Mouse (Mus musculus) cerebellum, adult 8-10 months (tissue): ENCODE measurements around the gene Nup50.
"Not testable (repeated sequence)": the region's sequence is repeated elsewhere in the genome, so short reads cannot be mapped to it uniquely, and the experiment has no call there.

Experiments used
- DNase-seq: peaks from one replicate; pipeline ENCODE4 v3.0.0; 2022

Gene Nup50

DNA sequence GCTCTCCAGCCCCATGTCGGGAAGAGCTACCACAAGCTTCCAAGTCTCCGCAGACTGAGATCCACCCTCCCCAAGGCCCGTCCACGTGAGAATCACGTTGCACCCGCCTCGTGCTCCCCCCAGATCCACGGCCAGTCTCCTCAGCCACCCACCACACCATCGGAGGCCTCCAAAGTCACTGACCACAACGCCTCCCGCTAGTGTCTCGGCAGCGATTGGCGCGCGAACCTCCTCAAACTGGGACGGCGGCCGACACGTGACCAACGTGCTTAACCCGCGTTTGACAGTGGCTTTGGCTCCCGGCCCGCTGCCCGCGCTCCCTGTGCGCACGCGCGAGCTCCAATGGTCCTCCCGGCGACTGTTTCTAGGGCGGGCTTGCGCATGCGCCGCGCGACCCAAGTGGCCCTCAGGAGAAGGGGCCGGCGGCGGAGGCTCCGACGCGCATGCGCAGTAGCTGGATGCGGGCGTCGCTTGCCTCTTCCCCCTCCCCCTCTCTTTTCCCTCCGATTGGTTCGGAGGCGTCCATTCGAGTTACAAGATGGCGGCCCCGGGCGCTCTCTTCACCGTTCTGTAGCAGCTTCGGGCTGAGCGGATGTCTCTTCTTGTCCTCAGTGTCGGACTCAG is at the start of gene Nup50:
TSS of gene Nup50 (plus strand) at position 528 of the 624 bp plus-strand sequence.
- peak; percentile 100 for DNase-seq

DNA sequence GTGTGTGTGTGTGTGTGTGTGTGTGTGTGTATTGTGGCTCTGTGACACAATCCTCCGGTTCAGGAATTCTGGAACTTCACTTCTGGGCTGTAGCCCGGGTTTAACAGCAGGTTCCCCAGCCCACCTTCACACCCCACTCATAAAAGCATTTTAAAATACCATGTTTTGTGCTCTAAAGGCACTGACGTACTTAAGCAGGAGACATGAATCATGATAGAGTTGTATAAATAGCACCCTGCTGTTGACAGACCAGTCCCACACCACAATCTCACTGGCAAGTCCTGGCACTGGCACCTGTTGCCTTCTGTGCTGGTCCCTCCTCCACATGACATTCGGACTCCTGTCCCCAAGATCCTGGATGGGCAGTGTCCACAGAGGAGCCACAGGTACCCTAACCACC is 49.3 kb upstream of the Nup50 start:
- DNase-seq, result no peak

DNA sequence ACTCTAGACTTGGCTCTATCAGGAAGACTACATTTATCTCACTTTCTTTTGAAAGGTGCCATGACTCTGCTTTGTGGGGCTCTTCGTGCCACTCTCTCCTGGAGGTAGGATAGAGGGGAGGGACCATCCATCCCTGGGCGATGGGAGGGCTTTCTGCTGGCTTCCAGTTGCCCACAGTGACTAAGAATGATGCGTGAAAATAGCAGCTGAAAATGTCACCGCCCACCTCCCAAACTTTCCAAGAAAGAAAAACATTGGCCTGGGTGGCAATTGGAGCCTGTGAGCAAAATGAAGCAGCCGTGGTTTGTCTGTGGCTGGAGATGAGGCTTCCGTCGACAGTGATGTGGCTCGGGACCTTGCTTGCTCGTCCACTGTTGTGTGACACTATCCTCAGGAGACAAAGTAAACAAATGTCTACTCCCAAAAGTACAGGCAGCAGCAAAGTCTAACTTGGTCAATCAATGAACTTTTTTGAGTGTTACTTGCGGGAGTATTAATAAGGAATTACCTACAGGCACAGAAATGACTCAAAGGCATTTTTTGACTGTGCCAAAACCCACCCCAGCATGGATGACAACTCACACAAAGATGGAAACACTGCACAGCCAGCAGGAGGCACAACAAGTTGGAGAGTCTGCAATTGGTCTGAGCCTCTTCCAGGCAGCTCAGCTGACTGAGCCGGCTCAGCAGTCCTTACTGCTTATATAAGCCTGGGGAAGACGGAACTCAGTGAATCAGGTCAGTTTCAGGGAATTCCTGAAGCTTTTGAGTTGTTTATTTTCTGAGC is 46.0 kb upstream of the Nup50 start:
- DNase-seq, result no peak

DNA sequence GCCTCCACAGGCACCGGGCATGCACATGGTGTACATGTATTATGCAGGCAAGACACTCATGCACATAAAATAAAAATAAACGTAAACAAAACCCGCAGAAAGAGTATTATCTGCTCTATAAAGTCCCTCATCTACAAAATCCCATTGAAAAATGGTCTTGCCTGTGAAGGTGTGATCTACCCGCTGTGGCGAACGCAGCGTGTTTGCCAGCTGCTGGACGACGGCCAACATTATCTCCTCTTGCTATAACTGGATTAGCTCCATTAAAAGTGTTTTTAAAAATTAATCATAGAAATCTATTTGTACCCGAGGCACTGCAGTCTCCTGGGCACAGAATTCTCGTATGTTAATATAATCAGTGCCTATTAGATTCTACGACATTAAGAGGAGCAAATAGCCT is 35.1 kb upstream of the Nup50 start:
- DNase-seq, result peak; percentile 9

DNA sequence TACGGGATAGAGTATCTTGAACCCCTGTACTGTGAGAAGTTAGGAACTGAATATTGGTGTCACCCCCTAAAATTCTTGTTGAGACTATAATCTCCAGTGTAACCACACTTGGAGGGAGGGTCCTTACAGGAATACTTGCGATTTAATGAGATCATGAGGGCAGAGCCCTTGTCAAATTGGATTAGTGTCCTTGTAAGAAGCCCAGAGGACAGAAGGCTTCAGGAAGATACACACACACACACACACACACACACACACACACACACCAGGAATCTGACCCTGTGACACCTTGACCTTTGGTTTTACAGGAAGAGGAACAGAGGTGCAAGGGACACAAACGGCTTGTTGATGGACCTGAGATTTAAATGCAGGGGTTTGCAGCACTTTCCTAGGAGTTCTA is 32.0 kb upstream of the Nup50 start:
- no peak for DNase-seq

DNA sequence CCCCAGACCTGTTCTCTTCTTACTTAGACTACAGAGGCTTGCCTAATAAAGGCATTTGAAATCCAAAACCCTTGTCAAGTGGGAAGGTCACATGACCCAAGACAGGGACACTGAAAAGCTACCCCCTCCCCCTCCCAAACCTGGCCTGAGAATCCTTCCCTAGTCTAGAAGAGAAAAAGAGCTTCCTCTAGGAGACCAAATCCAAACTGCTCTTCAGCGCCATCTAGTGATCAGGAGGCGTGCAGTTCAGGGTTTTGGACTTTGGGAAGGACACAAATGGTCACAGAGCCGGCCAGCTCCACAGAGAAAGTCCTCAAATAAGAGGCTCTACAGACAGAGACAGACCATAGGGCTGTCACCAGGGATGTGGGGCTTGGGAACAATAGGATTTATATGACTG is 31.6 kb upstream of the Nup50 start:
- DNase-seq, result peak; percentile 79

DNA sequence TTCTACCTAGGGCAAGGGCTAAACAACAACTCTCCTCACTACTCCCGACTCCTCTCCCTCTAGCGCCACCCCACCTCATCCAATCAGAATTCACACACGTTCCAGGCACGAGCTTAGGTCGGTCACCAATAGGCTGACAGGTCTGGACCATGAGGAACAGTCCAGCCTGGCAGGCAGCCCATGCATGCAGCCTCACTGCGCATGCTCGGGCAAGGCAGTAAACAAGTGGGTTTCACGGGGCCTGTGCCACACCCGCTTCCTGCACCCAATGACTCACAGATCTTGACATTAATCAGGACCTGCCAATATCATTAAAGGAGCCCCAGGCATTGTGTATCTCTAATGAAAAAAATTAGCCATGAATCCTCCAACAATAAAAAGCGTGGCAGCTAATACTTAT is 27.0 kb upstream of the Nup50 start:
- DNase-seq, result not testable (repeated sequence)

DNA sequence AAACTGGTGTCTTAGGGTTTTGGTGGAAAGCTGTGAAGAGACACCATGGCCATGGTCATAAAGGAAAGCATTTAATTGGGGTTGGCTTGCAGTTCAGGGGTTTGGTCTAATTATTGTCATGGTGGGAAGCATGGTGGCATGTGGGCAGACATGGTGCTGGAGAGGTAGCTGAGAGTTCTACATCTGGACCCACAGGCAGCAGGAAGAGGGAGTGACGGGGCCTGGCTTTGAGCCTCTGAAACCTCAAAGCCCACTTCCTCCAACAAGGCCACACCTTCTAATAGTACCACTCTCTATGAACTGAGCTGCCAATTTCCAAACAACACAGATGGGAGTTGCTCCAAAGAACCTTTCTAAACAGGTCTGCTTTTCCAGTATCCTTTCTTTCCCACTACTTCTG is 26.5 kb upstream of the Nup50 start:
- DNase-seq, result no peak

DNA sequence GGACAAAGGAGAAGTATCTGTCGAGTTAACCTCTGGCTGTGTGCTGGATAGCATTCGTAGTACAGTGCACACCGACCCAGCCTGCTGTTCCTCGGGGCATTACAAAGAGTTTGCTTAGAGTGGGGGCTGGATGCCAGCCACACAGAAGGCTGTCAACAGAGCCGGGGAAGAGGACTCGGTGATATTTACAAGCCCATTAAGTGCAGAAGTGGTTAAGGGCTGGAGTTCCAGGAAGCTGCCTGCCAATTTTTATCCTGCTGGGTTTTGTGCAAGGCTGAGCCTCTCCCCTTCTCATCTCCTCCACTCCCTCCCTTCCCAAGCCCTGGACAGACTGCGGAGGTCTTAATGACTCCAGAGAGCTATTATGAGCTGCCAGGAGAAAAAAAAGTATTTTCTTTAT is 25.1 kb upstream of the Nup50 start:
- no peak for DNase-seq

DNA sequence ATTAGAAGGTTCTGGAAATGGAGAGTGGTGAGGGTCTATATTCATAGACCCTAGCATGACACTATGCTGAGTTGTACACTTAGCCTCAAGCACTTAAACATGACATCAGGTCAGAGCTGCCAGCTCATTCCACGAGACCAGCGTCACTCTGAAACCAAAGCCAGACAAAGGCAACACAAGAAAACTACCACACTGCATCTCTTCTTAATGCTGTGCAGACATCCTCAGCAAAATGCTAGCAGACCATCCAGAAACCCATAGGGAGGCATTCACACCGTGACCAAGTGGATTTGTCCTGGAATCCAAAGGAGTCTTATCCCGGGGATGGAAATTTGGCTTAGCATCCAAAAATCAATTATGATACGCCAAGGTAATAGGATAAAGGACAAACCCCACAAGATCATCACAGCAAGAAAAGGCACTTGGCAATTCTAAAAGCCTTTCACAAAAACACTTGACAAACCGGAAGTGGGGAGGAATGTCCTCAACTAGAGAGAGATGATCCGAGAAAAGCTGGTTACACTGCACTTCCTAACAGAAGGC is 19.3 kb upstream of the Nup50 start:
- DNase-seq, result no peak

DNA sequence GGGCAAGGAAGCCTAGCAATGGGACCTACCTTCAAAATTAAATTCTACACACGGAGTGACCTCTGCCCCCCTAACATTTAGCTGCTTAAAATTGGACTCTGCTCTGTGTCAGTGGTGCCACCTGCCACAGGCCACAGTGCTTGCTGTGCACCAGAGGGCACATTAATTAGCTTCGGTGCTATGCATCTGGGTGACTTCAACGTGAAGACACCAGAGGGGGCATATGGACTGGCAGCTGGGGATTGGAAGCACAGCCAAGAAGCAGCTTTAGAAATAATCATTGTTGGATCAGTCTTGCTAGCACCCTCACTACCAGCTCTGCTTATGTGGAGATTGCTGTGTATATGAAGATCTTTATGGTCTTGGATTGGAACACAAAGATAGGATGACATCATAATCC is 10.0 kb upstream of the Nup50 start:
- no peak for DNase-seq

DNA sequence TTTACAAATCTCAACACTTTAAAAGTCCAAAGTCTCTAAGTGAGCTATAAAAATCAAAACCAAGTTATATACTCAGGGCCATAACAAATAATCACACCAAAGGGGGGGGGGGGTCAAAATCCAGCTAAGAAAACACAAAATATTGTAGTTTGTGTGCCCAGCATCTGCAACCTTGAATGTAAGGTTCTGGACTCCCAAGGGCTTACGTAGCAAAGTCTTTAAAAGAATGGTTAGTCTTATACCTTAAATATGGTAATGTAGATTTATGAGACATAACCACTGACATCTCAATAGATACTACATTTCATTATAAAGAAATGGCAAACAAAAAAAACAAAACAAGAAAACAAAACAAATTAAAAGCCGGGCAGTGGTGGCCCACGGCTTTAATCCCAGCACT is 3.3 kb upstream of the Nup50 start, which contains the start of gene Gm29666:
TSS of gene Gm29666 (minus strand) at position 101 of the 400 bp plus-strand sequence.
- no peak for DNase-seq

DNA sequence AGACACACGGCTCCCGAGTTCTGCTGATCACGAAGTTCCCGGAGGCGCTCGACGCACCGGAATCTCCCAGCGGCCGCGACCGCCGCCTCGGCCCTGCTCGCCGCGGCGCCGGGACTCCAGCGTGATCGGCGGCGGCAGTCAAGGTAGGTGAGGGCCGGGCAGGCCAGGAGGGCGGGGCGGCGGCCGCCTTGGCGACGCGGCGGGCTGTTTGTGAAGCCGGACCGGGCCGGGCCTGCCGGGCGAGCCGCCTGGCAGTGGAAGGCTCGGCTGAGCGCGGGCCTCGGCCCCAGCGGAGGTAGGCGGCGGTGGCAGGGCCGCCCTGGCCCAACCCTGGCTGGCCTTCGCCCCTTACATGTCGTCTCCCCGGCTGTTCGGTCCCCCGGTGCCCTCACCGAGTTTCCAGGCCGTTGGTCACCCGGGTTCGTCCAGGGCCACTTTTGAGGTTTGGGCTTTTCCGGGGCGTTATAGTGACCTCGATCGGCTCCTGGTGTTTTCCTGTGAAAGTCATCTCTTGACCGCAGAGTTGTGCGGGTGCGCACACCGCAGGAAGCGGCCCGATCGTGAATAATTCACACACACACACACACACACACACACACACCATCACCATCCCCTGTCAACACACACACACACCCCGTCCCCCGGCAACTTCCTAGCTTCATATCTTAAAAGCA is 434 bp downstream of the Nup50 start:
- no peak for DNase-seq

DNA sequence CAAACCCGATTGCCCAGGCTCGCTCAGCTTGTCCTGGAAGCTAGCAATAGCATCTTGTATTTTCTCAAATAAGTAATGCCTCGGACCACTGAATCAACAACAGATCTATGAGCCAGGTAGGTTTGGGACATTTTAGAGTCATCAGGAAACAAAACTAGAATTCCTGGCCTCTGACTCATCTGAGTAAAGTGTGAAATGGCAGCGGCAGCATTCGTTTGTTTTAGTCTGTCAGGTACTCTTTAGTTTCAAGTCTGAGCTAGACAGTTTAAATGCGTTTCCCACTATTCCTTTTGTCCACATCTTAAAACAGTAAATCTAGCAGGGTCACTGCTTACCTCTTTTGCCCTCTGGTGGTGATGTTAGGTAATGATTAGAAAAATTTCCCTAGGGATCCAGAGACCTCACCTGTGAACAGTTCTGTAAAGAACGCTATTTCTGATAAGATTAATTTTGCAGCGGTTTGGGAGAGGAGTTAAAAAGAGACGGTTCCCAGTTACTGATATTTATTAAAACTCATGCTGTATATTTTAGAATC is 1.6 kb downstream of the Nup50 start:
- peak; percentile 39 for DNase-seq

DNA sequence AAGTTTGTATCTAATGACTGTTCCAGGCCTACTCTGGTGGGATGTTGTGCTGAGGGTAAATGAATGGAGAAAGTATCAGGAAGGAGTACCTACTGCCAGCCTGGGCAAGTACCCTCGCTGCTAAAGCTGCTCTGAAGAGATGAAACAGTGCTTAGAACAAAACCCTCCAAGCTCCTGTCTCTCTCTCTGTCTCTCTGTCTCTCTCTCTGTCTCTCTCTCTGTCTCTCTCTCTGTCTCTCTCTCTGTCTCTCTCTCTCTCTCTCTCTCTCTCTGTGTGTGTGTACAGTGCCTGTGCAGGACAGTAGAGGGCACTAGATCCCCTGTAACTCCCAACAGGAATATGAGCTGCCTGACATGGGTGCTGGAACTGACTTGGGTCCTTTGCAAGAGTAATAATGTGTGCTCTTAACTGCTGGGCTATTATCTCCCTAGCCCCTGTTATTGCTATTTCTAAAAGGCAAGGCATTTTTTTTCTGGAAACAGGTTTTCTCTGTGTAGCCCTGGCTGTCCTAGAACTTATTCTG is 2.3 kb downstream of the Nup50 start:
- no peak for DNase-seq

DNA sequence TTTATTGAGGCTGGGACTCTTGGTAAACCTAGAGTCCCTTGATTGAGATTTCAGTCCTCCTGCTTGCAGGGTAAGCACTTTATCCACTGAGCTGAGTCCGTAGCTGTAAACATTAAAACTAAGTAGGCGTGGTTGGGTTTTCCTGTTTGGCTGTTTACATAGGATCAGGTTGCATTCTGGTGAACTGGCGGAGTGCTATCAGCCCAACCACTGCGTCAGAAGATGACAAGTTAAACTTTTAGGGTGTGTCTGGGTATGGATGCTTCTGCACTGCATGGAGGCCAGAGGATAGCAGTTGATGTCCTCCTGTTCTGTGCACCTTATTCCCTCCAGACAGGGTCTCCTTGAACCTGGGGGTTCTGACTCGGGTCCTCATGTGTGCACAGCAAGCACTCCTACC is 9.1 kb downstream of the Nup50 start:
- DNase-seq, result no peak

DNA sequence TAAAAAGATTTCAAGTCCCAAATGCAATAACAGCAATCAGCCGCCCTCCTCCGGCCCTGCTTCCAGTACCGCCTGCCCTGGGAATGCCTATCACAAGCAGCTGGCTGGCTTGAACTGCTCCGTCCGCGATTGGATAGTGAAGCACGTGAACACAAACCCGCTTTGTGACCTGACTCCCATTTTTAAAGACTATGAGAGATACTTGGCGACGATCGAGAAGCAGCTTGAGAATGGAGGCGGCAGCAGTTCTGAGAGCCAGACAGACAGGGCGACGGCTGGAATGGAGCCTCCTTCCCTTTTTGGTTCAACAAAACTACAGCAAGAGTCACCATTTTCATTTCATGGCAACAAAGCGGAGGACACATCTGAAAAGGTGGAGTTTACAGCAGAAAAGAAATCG is 11.7 kb downstream of the Nup50 start:
- no peak for DNase-seq

DNA sequence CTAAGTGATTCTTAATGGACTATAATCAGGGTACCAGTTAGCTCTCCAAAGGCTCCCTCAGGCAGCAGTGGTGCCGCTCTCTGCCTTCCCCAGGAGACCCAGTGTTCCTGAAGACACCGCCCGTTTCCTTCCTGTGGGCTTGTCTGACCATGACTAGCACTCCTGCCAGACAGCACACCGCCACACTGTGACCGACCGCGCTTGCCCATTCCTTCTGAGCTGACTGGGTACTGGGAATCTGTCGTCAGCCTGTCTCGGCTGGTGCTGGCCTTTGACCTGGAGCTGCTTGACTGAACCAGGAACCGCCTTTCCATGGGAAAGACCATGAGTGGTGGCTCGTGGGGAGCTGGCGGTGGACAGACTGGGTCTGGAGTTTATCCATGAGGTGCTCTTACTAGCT is 16.9 kb downstream of the Nup50 start:
- DNase-seq, result no peak

DNA sequence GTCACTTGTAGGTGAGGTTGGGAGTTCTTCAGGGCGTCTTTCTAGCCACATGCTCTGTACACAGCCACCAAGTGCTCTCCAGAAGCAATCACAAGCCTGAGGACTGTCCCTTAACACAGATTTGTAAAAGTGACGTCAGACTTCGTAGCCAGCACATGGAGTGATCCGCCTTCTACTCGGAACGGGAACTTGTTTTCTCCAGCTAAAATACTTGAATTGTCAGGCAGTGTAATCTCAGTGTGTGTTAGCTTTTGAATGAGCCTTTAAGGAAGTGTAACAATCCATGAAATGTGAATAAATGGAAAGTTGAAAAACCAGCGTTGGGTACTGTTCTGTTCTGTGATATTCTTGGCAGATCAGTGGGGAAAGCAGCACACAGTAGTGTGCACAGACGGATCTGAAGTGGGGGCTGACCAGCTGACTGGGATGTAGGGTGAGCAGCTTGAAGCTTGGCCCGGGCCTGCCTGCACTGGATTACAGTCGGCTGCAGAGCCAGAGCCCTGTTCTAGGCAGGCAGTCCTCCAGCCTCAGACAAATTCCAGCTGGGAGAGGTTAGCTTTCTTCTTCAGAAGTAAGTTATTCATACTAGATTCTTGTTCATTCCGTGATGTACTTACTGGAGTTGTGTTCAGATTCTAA is 19.6 kb downstream of the Nup50 start:
- no peak for DNase-seq

DNA sequence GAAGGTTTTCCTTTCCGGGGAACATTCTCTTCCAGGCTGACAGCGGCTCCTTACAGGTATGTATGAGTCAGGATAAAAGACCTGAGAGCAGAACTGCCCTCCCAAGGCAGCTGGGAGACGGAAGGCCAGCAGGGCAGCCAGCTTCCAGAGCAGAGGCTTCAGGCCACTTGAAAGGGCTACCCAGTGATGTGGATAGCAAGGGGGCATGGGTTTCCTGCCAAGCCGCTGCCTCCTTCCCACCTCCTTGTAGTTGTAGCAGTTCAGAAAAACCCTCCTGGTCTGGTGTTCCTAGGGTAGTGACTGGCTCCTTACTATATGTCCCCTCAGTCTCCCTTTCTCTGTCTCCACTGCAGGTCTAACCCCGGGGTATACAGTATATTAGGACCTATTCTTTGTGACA is 21.1 kb downstream of the Nup50 start:
- DNase-seq, result no peak

DNA sequence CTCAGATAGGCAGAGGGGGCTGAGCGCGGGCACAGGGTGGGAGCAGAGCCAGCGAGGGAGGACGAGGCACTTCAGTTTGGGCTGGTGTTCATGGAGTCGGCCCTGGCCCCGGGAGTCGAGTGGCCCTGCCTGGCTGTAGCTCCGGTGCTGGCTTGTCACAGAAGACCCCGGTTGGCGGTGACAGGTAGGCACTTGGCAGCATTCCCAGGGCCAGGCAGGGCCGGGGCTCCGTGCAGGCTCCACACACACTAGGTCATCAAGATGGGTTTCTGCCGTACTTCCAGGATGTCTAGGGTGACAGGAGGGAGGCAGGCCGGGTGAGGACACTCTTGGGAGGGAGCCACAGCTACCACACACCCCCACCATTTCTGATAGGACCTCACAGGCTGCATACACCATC is 25.8 kb downstream of the Nup50 start:
- DNase-seq, result no peak

DNA sequence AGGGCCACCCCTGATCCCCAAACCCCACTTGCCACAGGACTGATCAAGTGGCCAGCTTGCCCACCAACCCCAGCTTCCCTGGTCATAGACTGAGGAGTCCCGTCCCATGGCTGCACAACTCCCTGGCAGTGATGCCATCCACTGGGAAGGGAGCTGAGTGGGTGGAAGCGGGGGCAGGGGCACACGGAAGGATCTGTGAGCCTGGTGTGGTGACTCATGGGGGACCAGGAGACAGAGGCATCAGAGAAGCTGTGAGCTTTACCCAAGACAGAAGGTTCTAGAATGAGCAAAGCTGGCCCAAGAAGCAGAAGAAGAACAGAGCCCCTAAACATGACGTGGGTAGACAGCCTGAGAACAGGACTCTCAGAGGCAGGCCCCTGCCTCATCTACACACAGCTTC is 26.8 kb downstream of the Nup50 start:
- no peak for DNase-seq

DNA sequence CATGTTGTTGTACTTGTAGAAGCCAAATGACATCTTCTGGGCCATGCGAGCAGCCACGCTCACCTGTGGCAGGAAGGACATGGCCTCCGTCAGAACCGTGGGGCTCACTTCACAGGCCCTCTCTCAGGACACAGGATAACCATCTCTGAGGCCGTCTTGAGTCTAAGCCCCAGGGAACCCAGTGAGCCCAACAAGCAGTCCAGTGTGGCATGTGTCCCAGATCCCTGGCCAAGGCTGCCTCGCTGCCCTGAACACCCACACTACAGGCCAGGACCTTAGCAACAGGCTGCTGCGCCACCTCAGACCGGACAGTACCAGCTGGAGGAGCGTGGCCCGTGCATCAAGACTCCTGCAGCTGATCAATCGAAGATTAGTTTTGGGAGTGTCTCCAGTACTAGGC is 30.0 kb downstream of the Nup50 start:
- DNase-seq, result no peak
